Mouse (Mus musculus) small intestine, adult 2 months (tissue): ENCODE data around the gene Arfgef3. TPM values are rescaled to one million over a fixed set of nuclear protein-coding genes. Genes with fewer than 3 reads are reported as not detected.

Experiments used
- H3K27ac ChIP-seq: fragments of 200-500 bp; 2 replicates; pipeline ENCODE4 v1.5.1; 2012; ENCODE audit warnings: low read depth, low read length, control low read depth, inconsistent platforms; ENCODE audit not compliant: insufficient read depth
- H3K27me3 ChIP-seq: fragments of 200-500 bp; 2 replicates; pipeline ENCODE4 v1.6.1; 2012; ENCODE audit warnings: mild to moderate bottlenecking, moderate library complexity, low read length, inconsistent platforms; ENCODE audit not compliant: control insufficient read depth, insufficient read depth
- H3K36me3 ChIP-seq: fragments of 200-500 bp; 2 replicates; pipeline ENCODE4 v1.6.1; 2012; ENCODE audit warnings: mild to moderate bottlenecking, low read length, control low read depth, inconsistent platforms; ENCODE audit not compliant: control insufficient read depth, insufficient read depth
- H3K4me1 ChIP-seq: fragments of 200-500 bp; 2 replicates; pipeline ENCODE4 v1.6.1; 2012; ENCODE audit warnings: low read length, inconsistent platforms, mixed read lengths; ENCODE audit not compliant: control insufficient read depth, insufficient read depth, insufficient read length
- H3K4me3 ChIP-seq: fragments of 200-500 bp; 2 replicates; pipeline ENCODE4 v1.5.1; 2012; ENCODE audit warnings: low read depth, mild to moderate bottlenecking, control low read depth, inconsistent platforms, low read length, moderate library complexity
- CTCF ChIP-seq: fragments of 200-500 bp; IDR thresholded peaks from 2 replicates; pipeline ENCODE4 v1.5.1; 2012; ENCODE audit warnings: low read depth, mild to moderate bottlenecking, control low read depth, inconsistent platforms, low read length, moderate library complexity, mixed read lengths; ENCODE audit not compliant: insufficient replicate concordance, insufficient read length; ENCODE audit errors: extremely low read depth
- POLR2A ChIP-seq: fragments of 200-500 bp; IDR thresholded peaks from 2 replicates; pipeline ENCODE4 v1.6.1; 2012; ENCODE audit warnings: low read depth, mild to moderate bottlenecking, control low read depth, inconsistent platforms, low read length, moderate library complexity
- WGBS: fragments of 180-500 bp; shearing (Covaris S2); methylation state at CpG from one replicate; pipeline ENCODE4 v1.1.7; 2018; 5-methylcytosine and 5-hydroxymethylcytosine counted together
- polyA plus RNA-seq: library from polyadenylated mRNA; depleted of rRNA; stranded (reverse); fragments of >200 nt; gene quantifications from 2 replicates; pipeline ENCODE4 v1.2.3, GENCODE M21; 2012; rRNA removed

Arfgef3 gene
- polyA plus RNA-seq, result 2.0 and 2.3 TPM in 2 replicates

- H3K4me1 ChIP-seq, result peaks cover 2% of the 10 kb centered on the region; the same call in 1 of the 2 replicates
- WGBS, result 2% methylated on average over 50 of the region's 50 CpGs
- H3K4me3 ChIP-seq, result peak within 1 kb of the TSS; percentile 64
- TF ChIP-seq POLR2A, result no peak
- no peak for TF ChIP-seq CTCF
- no peaks in the 10 kb centered on the region for H3K36me3 ChIP-seq
- H3K27me3 ChIP-seq, result no peaks in the 10 kb centered on the region
- 0 out of 2 replicates have a peak within 1 kb of the TSS, but pooled peaks have one; percentile 17 for H3K27ac ChIP-seq
Measured at GRCm38 (mm10) chr10:18743286-18744142, at the start of gene Arfgef3. Gene Arfgef3, minus strand, starts transcription at chr10:18743949.

- H3K36me3 ChIP-seq, result no peaks in the 10 kb centered on the region
- no peak overlapping the region for H3K27ac ChIP-seq
- 89% methylated on average over 4 of the region's 4 CpGs for WGBS
- no peaks in the 10 kb centered on the region for H3K27me3 ChIP-seq
- no peak overlapping the region for H3K4me3 ChIP-seq
- TF ChIP-seq POLR2A (no peak), CTCF (no peak)
- no peaks in the 10 kb centered on the region for H3K4me1 ChIP-seq
Measured at GRCm38 (mm10) chr10:18790063-18790462, 46.3 kb upstream of the Arfgef3 start.

- Histone ChIP-seq H3K27ac (no peak overlapping the region), H3K27me3 (no peaks in the 10 kb centered on the region), H3K4me1 (no peaks in the 10 kb centered on the region), H3K36me3 (no peaks in the 10 kb centered on the region), H3K4me3 (no peak overlapping the region)
- TF ChIP-seq CTCF (no peak), POLR2A (no peak)
- 44% methylated on average over 1 of the region's 1 CpGs for WGBS
Measured at GRCm38 (mm10) chr10:18788601-18789000, 44.9 kb upstream of the Arfgef3 start.

GRCm38 (mm10) chr10:18786693-18787092 lies 42.9 kb upstream of the Arfgef3 start, which contains the start of gene Gm4922:
Gene Gm4922, minus strand, starts transcription at chr10:18786793.
- Histone ChIP-seq H3K27ac (no peak within 1 kb of the TSS), H3K4me1 (no peaks in the 10 kb centered on the region), H3K36me3 (no peaks in the 10 kb centered on the region), H3K4me3 (no peak within 1 kb of the TSS), H3K27me3 (no peaks in the 10 kb centered on the region)
- TF ChIP-seq CTCF (no peak), POLR2A (no peak)
- WGBS, result 90% methylated on average over 1 of the region's 1 CpGs

GRCm38 (mm10) chr10:18777546-18777945 lies 33.8 kb upstream of the Arfgef3 start:
- WGBS, result 80% methylated on average over 3 of the region's 3 CpGs
- Histone ChIP-seq H3K27me3 (no peaks in the 10 kb centered on the region), H3K4me3 (no peak overlapping the region), H3K4me1 (no peaks in the 10 kb centered on the region), H3K36me3 (no peaks in the 10 kb centered on the region), H3K27ac (no peak overlapping the region)
- no peak for TF ChIP-seq CTCF
- TF ChIP-seq POLR2A, result no peak

- TF ChIP-seq CTCF, result no peak
- no peak for TF ChIP-seq POLR2A
- Histone ChIP-seq H3K4me1 (no peaks in the 10 kb centered on the region), H3K27ac (no peak overlapping the region), H3K27me3 (no peaks in the 10 kb centered on the region), H3K36me3 (no peaks in the 10 kb centered on the region), H3K4me3 (no peak overlapping the region)
- WGBS, result 62% methylated on average over 4 of the region's 4 CpGs
Measured at GRCm38 (mm10) chr10:18772537-18773179, 28.9 kb upstream of the Arfgef3 start.

- WGBS, result 55% methylated on average over 5 of the region's 5 CpGs
Measured at GRCm38 (mm10) chr10:18769909-18770308, 26.2 kb upstream of the Arfgef3 start.

More at GRCm38 (mm10) chr10:18769909-18770308, 26.2 kb upstream of the Arfgef3 start:
- Histone ChIP-seq H3K27ac (no peak overlapping the region), H3K4me1 (no peaks in the 10 kb centered on the region), H3K36me3 (no peaks in the 10 kb centered on the region), H3K4me3 (no peak overlapping the region), H3K27me3 (no peaks in the 10 kb centered on the region)
- no peak for TF ChIP-seq CTCF
- no peak for TF ChIP-seq POLR2A
